Mouse (Mus musculus): ENCODE measurements around the gene Pctp. TPM values are rescaled to one million over a fixed set of nuclear protein-coding genes. Genes with fewer than 3 reads are reported as not detected.
A peak's percentile ranks its signal among the peaks of the same experiment; 100 is the strongest.

Pctp gene
- total RNA-seq, 2 experiments from 2014 or later: 0.78 to 0.80 TPM

GRCm38 (mm10) chr11:89978353-89978831 is 24.3 kb downstream of the Pctp start:
- DNase-seq (ENCODE audit: low spot score in 2 of 2): no peak

GRCm38 (mm10) chr11:89977746-89978352 is 24.8 kb downstream of the Pctp start:
- no peak for DNase-seq (ENCODE audit: low spot score in 2 of 2)

- DNase-seq (ENCODE audit: low spot score in 2 of 2): no peak
These were observed 26.3 kb downstream of the Pctp start for GRCm38 (mm10) chr11:89976361-89976760.

- DNase-seq (ENCODE audit: low spot score in 2 of 2): no peak
These were observed 31.4 kb downstream of the Pctp start for GRCm38 (mm10) chr11:89971296-89971695.

- no peak for DNase-seq (ENCODE audit: low spot score in 2 of 2)
These were observed 32.0 kb downstream of the Pctp start for GRCm38 (mm10) chr11:89970726-89971125.

GRCm38 (mm10) chr11:89969131-89969530 is 33.6 kb downstream of the Pctp start:
- no peak for DNase-seq (ENCODE audit: low spot score in 2 of 2)

GRCm38 (mm10) chr11:89950691-89951270 is 51.9 kb downstream of the Pctp start:
- peak; percentile 44 to 50 for DNase-seq (ENCODE audit: low spot score in 2 of 2)

GRCm38 (mm10) chr11:89947806-89948205 is 54.9 kb downstream of the Pctp start:
- no peak for DNase-seq (ENCODE audit: low spot score in 2 of 2)

GRCm38 (mm10) chr11:89945159-89945558 is 57.5 kb downstream of the Pctp start:
- no peak for DNase-seq (ENCODE audit: low spot score in 2 of 2)

- DNase-seq (ENCODE audit: low spot score in 2 of 2): no peak
These were observed 65.5 kb downstream of the Pctp start for GRCm38 (mm10) chr11:89937241-89937640.

Other genes with a start within 250 kb of the Pctp start
- gene Ankfn1, start 225.2 kb downstream of the Pctp start, total RNA-seq (2021): 1 to 10 TPM; 5.8 to 8.6 TPM
- 10 to 100 TPM; 28.2 to 30.1 TPM for gene Tmem100, start 27.5 kb upstream of the Pctp start, total RNA-seq (2021)
- 10 to 100 TPM in 1 of 2 experiments, 1 to 10 TPM in 1; 7.7 to 10.8 TPM for gene Gm45716, start 184.8 kb upstream of the Pctp start, total RNA-seq (2021)
- gene Mmd, start 246.6 kb upstream of the Pctp start, total RNA-seq (2021): 100 to 1,000 TPM; 311 to 324 TPM